Mouse (Mus musculus): ENCODE results near the gene Lbh. TPM values are rescaled to one million over a fixed set of nuclear protein-coding genes. Genes with fewer than 3 reads are reported as not detected.

The Lbh gene
- polyA plus RNA-seq, 1 experiment from 2014 or later, result 2.7 TPM

DNA sequence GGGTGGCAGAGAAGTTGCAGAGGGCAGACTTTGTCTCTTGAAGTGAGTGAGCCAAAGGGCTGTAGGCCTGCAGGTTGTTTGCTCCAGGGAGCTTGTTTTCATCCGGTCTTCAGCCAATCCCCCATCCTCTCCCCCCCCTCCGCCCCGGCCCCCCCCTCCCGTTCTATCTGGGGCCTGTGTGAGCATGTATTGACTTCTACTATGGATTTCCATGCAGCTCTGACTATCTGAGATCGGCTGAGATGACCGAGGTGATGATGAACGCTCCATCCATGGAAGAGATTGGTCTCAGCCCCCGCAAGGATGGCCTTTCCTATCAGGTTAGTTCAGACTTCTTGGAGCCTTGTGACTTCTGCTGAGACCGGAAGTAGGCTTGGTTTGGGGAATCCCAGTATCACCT, 2.9 kb downstream of the Lbh start:
- Histone ChIP-seq H3K27ac (replicated peaks) (no peak overlapping the region), H3K9me3 (ENCODE audit: control insufficient read depth, low read length) (no peaks in the 10 kb centered on the region), H3K27me3 (ENCODE audit: control insufficient read depth, insufficient read depth, low read length) (no peaks in the 10 kb centered on the region), H3K36me3 (ENCODE audit: control insufficient read depth, insufficient read depth, low read length) (peaks cover 8% of the 10 kb centered on the region), H3K4me2 (replicated peaks; ENCODE audit: low read depth) (peak overlapping the region; percentile 37), H3K4me1 (replicated peaks; ENCODE audit: control insufficient read depth, insufficient read depth) (peaks cover 4% of the 10 kb centered on the region; the same call in 1 of the 2 replicates), H3K4me3 (ENCODE audit: low read depth, low read length) (peak overlapping the region; percentile 19; the same call in 1 of the 2 replicates), H3K9ac (ENCODE audit: low read length) (no peak overlapping the region)
- no peak for ATAC-seq (ENCODE audit: low FRiP score, low TSS enrichment)
- 51% methylated on average over 9 of the region's 9 CpGs for WGBS
- no peak for DNase-seq (ENCODE audit: low spot score)
- no peak for TF ChIP-seq EP300 (optimal IDR thresholded peaks at IDR 0.05)
- no peak for TF ChIP-seq CTCF (IDR thresholded peaks at IDR 0.05; ENCODE audit: low read depth)

DNA sequence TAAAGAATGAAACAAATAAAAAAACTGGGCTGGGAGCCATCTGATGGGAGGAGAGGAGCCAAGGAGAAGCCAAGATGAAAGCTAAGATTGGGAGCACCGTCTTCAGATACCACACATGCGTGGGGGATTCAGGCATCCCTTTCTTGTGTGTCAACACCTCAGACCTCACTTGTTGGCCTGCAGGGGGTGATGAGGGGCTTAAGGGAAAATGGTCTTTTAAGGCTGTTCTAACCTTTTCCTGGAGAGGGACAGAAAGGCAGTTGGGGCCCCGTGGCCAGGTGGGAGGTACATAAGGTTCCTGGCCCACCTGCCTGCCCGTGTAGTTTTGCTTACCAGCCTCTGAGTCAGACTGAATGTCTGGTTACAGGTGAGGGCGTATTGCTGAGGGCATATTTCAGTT, 4.1 kb downstream of the Lbh start:
- no peak overlapping the region for H3K27ac ChIP-seq (replicated peaks)
- no peaks in the 10 kb centered on the region for H3K9me3 ChIP-seq (ENCODE audit: control insufficient read depth, low read length)
- DNase-seq (ENCODE audit: low spot score) (no peak), ATAC-seq (ENCODE audit: low FRiP score, low TSS enrichment) (no peak)
- 59% methylated on average over 5 of the region's 5 CpGs for WGBS
- H3K4me3 ChIP-seq (ENCODE audit: low read depth, low read length), result no peak overlapping the region
- H3K4me2 ChIP-seq (replicated peaks; ENCODE audit: low read depth), result no peak overlapping the region
- H3K36me3 ChIP-seq (ENCODE audit: control insufficient read depth, insufficient read depth, low read length), result peaks cover 13% of the 10 kb centered on the region
- TF ChIP-seq CTCF (IDR thresholded peaks at IDR 0.05; ENCODE audit: low read depth) (peak; percentile 24; the same call in 1 of the 2 replicates), EP300 (optimal IDR thresholded peaks at IDR 0.05) (no peak)
- H3K4me1 ChIP-seq (replicated peaks; ENCODE audit: control insufficient read depth, insufficient read depth), result peaks cover 4% of the 10 kb centered on the region; the same call in 1 of the 2 replicates
- no peak overlapping the region for H3K9ac ChIP-seq (ENCODE audit: low read length)
- H3K27me3 ChIP-seq (ENCODE audit: control insufficient read depth, insufficient read depth, low read length), result no peaks in the 10 kb centered on the region

DNA sequence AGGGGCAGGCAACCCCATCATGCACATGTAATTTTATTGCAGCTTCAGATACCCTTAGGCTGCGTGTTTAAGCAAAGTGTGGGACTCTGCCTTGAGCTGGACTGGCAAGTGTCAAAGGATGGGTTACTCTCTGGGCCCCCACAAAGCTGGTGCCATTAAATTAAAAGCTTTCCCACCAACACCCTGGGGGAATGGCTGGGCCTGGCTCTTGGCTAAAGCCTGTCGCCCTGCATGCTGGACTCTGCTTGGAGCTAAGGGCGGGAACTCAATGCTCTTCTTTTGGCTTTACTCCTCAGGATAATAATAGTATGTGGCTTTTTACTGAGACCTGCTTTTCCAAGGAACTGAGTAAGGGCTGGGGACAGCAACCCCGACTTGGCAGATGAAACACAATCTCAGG, 5.2 kb downstream of the Lbh start:
- no peaks in the 10 kb centered on the region for H3K27me3 ChIP-seq (ENCODE audit: control insufficient read depth, insufficient read depth, low read length)
- peaks cover 4% of the 10 kb centered on the region; the same call in 1 of the 2 replicates for H3K4me1 ChIP-seq (replicated peaks; ENCODE audit: control insufficient read depth, insufficient read depth)
- 87% methylated on average over 4 of the region's 4 CpGs for WGBS
- H3K4me2 ChIP-seq (replicated peaks; ENCODE audit: low read depth), result no peak overlapping the region; the same call in 1 of the 2 replicates
- H3K9ac ChIP-seq (ENCODE audit: low read length), result no peak overlapping the region
- DNase-seq (ENCODE audit: low spot score) (no peak), ATAC-seq (ENCODE audit: low FRiP score, low TSS enrichment) (no peak)
- no peaks in the 10 kb centered on the region for H3K9me3 ChIP-seq (ENCODE audit: control insufficient read depth, low read length)
- H3K27ac ChIP-seq (replicated peaks), result no peak overlapping the region
- TF ChIP-seq CTCF (IDR thresholded peaks at IDR 0.05; ENCODE audit: low read depth) (no peak), EP300 (optimal IDR thresholded peaks at IDR 0.05) (no peak)
- H3K36me3 ChIP-seq (ENCODE audit: control insufficient read depth, insufficient read depth, low read length), result peaks cover 13% of the 10 kb centered on the region
- no peak overlapping the region for H3K4me3 ChIP-seq (ENCODE audit: low read depth, low read length)

DNA sequence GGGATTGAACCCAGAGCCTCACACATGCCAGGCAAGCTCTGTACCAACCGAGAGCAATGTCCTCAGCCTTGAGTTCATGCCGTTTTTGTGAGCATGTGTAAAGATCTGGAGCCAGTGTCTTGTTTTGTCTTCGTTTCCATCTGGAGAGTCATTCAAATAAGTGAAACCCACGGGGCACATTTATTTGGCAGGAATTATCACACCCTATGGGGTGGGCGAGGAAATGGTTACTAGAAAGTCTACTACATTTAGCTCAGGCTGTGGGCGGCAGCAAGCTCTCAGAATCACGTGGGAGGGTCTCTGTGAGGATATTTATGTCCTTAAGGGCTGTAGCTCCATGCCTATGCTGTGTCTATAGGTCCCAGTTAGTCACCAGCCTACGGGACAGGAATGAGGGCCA, 6.2 kb downstream of the Lbh start:
- no peaks in the 10 kb centered on the region for H3K9me3 ChIP-seq (ENCODE audit: control insufficient read depth, low read length)
- no peak overlapping the region for H3K27ac ChIP-seq (replicated peaks)
- DNase-seq (ENCODE audit: low spot score) (no peak), ATAC-seq (ENCODE audit: low FRiP score, low TSS enrichment) (no peak)
- TF ChIP-seq CTCF (IDR thresholded peaks at IDR 0.05; ENCODE audit: low read depth) (no peak), EP300 (optimal IDR thresholded peaks at IDR 0.05) (no peak)
- peaks cover 13% of the 10 kb centered on the region for H3K36me3 ChIP-seq (ENCODE audit: control insufficient read depth, insufficient read depth, low read length)
- peaks cover 4% of the 10 kb centered on the region; the same call in 1 of the 2 replicates for H3K4me1 ChIP-seq (replicated peaks; ENCODE audit: control insufficient read depth, insufficient read depth)
- H3K4me3 ChIP-seq (ENCODE audit: low read depth, low read length), result no peak overlapping the region
- WGBS, result 70% methylated on average over 8 of the region's 8 CpGs
- no peak overlapping the region for H3K9ac ChIP-seq (ENCODE audit: low read length)
- H3K4me2 ChIP-seq (replicated peaks; ENCODE audit: low read depth), result no peak overlapping the region
- no peaks in the 10 kb centered on the region for H3K27me3 ChIP-seq (ENCODE audit: control insufficient read depth, insufficient read depth, low read length)

DNA sequence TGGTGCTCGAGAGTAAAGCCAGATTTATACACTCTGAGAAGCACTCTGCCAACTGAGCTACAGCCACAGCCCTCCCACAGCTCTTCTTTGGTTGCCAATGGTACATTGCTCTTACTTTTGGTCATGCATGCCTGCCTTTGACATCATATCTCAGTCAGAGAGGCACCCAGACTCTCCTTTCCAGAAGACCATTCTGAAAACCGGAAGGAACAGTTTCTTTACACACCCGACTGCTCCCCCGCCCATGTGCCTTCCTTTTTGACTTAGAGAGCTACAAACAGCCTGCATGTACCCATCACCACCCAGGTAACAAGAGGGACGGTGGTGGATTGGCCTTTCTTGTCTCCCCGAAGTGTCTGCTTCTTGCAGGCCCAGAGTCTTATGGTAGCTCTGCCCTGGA, 7.0 kb downstream of the Lbh start:
- peaks cover 13% of the 10 kb centered on the region for H3K36me3 ChIP-seq (ENCODE audit: control insufficient read depth, insufficient read depth, low read length)
- TF ChIP-seq CTCF (IDR thresholded peaks at IDR 0.05; ENCODE audit: low read depth) (no peak), EP300 (optimal IDR thresholded peaks at IDR 0.05) (no peak)
- no peaks in the 10 kb centered on the region for H3K27me3 ChIP-seq (ENCODE audit: control insufficient read depth, insufficient read depth, low read length)
- H3K9me3 ChIP-seq (ENCODE audit: control insufficient read depth, low read length), result no peaks in the 10 kb centered on the region
- no peak for DNase-seq (ENCODE audit: low spot score)
- no peak overlapping the region for H3K27ac ChIP-seq (replicated peaks)
- no peak overlapping the region for H3K4me2 ChIP-seq (replicated peaks; ENCODE audit: low read depth)
- WGBS, result 82% methylated on average over 6 of the region's 6 CpGs
- no peak overlapping the region for H3K4me3 ChIP-seq (ENCODE audit: low read depth, low read length)
- H3K4me1 ChIP-seq (replicated peaks; ENCODE audit: control insufficient read depth, insufficient read depth), result 0 out of 2 replicates have a peak, but pooled peaks cover 2% of the 10 kb centered on the region
- H3K9ac ChIP-seq (ENCODE audit: low read length), result no peak overlapping the region
- ATAC-seq (ENCODE audit: low FRiP score, low TSS enrichment), result no peak

DNA sequence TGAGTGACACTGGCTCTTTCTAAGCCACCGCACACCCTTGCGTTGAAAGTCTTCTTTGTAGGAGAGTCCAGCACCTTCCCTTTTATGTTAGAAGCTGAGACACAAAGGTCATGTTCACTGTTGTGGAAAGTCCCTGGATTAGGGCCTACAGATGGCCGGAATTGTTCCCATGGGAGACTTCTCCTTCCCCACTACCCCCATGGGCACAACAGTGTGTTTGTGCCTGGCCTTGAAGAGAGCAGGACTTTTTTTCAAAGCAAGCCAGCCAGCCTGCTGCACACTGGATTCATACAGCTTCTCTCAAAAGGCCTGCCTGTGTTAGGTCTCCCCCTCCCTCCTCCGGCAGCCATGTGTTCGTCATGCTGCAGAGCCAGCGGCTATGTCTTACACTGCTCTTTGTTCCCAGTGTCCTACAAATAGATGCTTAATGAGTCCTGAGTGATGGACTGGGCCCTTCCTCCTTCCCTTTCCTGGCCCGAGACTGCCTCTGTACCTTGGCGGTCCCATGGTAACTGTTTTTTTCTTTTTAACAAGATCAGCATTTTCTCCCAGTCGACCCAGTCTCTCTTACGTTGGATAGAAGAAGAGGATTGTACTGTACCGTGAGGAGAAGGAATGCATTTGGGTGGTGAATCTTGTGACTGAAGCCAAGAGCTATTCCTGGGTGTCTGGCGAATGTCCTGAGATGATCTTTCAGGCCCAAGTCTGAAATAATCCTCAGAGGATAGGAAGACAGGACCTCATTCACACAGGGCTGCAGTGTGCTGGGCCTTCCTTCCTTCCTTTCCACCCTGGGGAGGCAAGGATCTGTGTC, 7.9 kb downstream of the Lbh start:
- DNase-seq (ENCODE audit: low spot score) (no peak), ATAC-seq (ENCODE audit: low FRiP score, low TSS enrichment) (peak; percentile 56; the same call in 1 of the 2 replicates)
- WGBS, result 54% methylated on average over 12 of the region's 12 CpGs
- Histone ChIP-seq H3K27me3 (ENCODE audit: control insufficient read depth, insufficient read depth, low read length) (no peaks in the 10 kb centered on the region), H3K4me1 (replicated peaks; ENCODE audit: control insufficient read depth, insufficient read depth) (0 out of 2 replicates have a peak, but pooled peaks cover 2% of the 10 kb centered on the region), H3K4me3 (ENCODE audit: low read depth, low read length) (no peak overlapping the region), H3K36me3 (ENCODE audit: control insufficient read depth, insufficient read depth, low read length) (peaks cover 13% of the 10 kb centered on the region), H3K27ac (replicated peaks) (no peak overlapping the region), H3K9me3 (ENCODE audit: control insufficient read depth, low read length) (no peaks in the 10 kb centered on the region), H3K9ac (ENCODE audit: low read length) (no peak overlapping the region), H3K4me2 (replicated peaks; ENCODE audit: low read depth) (no peak overlapping the region)
- TF ChIP-seq CTCF (IDR thresholded peaks at IDR 0.05; ENCODE audit: low read depth) (no peak), EP300 (optimal IDR thresholded peaks at IDR 0.05) (no peak)

All from stomach, postnatal 0 days (tissue).